Mouse (Mus musculus) left cerebral cortex, adult 8-10 months (tissue): ENCODE data around the gene Kalrn. TPM values are rescaled to one million over a fixed set of nuclear protein-coding genes. Genes with fewer than 3 reads are reported as not detected.

Experiments
- DNase-seq, 2 experiments: peaks; one replicate each; pipeline ENCODE4 v3.0.0; 2022; ENCODE audit warnings: low spot score in 2 of 2
- total RNA-seq, 4 experiments: library from RNA; stranded (reverse); gene quantifications; 2 replicates each; pipeline ENCODE4 v1.2.4; 2022

The Kalrn gene
- total RNA-seq, 4 experiments from 2014 or later, result 485 to 551 (median 491) TPM

DNA sequence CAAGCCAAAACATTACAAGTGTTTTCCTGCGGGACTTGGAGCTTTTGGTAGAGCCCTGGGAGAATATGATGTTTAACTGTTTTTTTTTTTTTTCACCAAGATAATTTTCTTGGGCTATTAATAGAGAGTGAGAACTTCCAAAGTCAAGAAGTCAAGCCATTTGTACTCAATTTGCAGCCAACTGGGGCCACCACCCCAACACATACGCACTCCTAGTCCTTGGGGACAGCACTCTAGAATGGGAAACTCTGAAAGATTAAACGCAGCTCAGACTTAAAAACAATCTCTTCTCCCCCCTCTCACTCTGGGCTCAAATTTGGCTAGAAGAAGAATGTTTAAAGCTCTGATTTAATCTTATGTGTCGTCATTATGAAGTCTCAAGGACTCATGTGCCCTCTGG lies 214.1 kb downstream of the Kalrn start:
- no peak for DNase-seq

DNA sequence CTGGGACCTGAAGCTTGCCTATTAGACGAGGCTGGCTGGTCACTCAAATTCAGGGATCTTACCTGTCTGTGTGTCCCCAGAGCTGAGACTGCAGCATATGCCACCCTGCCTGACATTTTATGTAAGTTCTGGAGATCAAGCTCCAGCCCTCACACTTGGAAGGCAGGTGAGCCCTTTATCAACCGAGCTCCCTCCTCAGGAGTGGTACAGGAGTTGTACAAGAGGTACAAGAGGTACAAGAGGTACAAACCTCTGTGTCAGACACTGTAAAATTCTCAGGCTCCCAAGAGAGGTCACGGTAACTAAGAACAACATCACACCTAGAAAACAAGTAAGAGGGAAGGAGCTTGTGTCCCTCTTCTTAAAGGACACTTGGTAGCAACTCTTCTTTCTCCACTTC lies 217.8 kb downstream of the Kalrn start:
- no peak for DNase-seq

DNA sequence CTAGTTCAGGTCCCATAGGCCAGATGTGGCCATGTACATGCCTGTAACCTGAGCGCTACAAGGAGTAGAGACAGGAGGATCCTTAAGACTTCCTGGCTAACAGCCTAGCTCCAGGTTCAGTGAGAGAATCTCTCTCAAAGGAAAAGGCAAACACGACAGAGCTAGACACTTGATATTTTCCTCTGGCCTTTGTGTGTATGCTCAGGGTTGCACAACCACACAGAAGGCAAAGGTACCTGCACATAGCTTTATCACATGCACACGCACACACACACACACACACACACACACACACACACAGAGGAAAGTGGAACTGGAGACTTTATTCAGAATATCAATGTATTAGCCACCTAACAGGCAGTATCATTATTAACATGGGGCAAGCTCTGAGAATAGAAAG lies 219.3 kb downstream of the Kalrn start:
- DNase-seq, result no peak

DNA sequence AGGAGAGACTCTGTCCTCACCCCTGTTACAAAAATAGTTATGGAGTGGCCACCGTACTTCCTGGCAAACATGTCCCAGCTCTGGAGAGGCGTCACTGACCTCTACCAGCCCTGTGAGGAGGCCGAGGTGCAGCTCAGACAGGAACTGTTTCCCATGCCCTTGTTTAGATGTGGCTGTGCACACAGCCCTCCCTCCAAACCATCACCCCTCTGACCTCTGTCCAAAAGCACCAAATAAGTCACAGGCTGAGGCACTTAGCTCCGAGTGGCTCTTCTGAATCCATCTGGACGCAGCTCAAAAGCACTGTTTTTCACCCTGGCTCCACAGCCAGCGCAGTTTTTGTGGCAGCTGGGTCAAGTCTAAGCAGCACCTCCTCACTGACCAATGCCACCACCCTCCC lies 220.6 kb downstream of the Kalrn start:
- DNase-seq, result no peak

DNA sequence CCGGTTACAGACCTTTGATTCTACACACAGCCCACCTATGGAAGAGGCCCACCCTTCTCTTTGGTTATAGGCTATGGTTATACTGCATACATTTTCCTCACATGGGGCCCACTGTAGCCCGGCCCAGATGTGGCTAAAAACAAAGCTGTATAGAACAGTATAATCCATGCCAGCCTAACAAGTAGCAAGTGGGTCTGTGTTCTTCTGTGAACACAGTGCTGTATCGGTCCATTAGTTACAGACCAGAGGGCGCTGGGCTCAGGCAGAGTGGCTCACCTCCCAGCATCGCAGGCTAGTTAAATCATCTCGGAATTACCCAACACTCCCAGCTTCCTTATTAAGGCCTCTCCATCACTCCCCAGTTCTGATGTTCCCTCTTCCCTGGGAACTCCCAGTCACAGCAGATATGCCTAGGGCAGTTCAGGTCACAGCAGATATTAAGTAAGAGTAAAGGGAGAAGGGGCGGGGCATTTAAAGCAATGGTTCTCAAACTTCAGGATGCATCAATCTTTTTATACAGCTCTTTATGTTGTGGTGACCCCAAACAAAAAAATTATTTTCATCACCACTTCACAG lies 221.7 kb downstream of the Kalrn start:
- no peak for DNase-seq

DNA sequence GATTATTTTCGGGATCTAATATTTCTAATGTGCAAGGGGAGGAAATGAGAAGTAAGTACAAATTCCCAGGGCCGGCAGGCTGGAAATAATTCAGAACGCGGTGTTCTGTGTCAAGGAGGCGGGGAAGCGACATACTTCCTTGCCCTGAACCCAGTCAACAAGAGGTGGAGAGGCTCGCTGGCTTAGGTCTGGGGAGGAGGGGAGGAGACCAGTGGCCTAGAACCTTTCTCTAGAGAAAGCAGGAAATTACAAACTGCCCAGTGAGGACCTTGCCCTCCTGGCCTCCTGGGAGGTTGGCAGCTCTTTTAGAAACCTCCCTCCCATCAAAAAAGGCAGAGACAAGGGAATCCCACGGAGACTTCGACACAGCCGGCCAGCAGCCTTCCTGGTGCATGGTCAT lies 225.8 kb downstream of the Kalrn start:
- DNase-seq, result no peak

DNA sequence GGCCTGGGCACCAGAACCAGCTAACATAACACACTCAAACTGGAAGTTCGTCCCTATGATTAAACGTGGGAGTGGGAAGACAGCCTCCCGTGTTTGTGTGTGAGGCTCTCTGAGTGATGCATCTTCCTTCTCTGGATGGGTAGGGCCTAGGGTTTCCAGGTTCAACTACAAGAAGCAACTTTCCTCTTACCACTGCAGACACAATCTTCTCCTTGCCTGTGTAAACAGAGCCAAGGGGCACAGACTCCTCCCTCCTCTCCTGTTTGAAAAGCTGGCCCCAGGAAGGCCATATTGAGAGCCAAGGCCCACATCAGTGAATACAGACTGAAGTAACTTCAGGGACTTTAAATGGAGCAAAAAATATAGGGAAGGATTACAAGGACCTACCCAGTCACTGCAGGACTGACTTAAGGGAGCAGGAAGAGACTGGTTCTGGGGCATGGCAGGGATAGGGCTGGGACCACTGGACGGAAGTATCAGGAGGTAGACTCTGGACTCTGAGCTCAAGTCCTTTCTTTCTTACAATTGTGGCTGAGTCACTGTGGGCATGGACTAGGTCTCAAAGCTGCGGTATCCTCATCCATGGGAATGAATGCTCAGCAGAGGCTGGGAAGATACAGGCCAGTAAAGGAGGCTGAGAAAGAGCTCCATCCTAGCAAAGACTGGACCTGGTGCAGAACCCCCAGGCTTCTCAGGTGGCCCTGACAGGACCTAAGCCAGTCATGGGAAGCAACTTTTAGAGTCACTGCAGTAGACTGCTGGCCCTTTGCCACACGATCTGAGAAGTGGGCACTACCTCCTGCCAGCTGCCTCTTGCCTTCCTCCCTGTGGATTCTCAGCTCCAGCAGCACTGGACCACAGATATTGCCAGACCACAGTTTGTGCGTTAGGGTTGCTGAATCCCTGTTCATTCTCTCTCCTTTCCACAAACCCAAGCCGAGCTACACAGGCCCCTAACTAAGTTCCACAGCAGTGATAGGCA lies 228.1 kb downstream of the Kalrn start:
- DNase-seq, result no peak

DNA sequence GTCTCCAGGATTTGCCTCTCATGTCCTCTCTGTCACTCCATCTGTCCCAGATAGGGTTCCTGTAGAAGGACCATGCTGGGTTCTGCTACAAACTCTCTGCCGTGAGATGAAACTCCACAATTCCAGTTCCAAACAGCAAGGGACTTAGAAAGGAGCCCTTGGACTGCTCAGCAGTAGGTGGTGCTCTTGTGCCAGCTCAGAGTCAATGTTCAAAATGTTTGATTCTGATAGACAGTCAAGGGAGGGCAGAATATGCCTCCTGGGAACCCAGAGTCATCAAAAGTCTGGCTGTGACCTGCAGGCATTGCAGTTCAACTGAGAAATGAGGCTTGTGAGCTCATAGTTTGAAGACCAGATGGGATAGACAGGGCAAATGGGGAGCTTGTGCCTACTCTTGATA lies 229.4 kb downstream of the Kalrn start:
- peak in 1 of 2 experiments; percentile 54 for DNase-seq

DNA sequence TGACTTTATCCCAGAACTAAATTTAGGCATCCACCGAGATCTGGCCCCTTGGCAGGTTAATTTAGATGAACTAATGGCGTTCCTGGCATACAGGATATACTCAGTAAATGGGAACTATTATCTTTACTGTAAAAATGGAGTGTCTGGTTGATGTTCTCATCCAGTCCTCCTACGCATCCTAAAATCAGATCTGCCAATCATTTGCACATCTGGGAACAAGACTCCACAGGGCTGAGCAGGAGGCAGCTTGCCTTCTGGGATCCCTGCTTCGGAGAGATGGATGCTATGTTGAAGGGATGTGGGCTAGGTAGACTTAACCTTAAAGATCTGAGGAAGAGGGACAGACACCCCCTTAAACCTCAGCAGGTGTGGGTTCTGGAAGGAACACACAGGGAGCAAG lies 230.2 kb downstream of the Kalrn start:
- no peak for DNase-seq

DNA sequence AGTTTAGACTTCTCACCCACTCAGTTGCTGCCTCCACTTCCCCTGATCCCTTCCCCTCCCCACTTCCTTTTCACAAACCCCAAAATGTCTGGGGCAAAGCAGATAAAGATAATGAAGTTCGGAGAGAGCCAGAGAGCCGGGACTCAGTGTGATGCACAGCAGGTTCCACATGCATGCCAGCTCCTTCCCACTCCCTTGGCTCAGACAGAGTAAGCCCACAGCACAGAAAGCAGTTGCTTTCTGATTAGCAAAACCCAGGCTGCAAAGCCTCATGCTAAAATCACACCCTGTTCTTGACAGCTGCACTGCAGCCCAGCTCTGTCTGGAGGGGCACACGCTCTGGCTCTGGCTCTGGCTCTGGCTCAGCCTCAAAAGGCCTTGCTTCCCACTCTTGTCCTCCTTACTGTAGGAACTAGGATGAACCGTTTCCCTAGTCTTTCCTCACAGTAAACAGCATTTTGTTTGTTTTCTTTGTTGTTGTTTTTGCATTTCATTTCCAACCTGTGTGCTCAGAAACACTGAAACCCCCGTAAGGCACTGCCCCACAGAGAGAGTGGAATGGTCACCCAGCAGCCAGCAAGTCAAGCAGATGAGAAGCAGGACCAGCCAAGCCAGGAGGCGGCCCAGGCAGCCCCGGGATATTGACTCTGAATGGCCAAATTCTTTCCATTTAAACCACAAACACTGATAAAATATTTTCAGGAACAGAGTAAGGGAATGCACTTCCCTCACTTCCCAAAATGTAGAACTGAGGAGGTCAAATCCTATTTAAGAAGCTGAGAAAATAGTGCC lies 230.8 kb downstream of the Kalrn start:
- peak in 1 of 2 experiments; percentile 88 for DNase-seq

DNA sequence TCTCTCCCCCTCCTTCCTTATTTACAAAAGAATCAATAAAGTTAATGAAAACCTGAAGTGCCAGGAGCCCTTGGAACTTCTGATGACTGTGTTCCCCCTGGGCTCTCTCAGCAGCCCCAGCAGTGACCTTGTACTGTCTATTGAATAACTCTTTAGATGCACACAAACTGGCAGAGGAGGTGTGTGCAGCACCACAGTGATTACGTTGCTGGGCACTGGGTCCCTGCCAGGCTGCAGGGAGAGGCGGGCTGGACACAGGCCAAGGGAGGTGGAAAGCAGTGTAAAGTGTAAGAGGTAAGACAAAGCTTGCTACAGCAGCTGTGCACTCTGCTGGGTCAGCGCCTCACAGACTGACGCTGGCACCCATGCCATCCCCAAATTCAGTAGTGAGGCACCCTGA lies 238.4 kb downstream of the Kalrn start:
- no peak for DNase-seq

DNA sequence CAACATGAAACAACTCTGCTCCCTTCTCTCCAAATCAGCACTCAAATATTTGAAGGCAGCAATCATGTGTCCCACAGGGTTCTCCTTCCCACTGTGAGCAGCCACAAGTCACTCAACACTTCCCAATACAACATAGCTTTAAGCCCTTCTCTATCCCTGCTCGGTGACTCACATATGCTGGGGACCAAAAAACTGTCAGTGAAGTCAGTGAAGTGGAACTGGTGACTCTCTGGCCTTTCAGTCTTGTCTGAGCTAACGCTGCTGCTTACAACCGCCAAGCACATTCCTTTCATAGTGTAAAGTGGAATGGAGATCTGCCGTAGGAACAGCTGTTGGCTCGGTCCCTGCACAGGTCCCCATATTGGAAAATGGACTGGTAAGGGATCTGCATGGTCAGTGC lies 241.7 kb downstream of the Kalrn start:
- DNase-seq, result no peak

DNA sequence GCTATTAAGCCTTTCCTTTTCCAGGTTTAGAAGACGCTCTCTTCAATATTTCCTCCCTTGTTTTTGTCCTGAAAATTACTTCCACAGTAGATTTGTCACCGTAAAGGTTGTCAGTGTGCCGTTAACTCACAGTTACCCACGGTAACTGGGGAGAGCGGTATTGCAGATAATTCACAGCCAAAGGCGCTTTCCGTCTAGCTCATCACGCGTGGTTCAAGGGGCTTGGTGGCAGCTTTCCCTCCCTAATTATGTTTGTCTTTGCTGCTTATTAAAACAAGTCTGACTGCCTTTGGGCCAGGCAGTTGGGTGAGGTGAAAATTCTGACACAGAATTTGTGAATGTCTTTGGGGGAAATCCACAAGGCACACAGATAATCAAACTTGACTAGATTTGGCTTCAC lies 243.5 kb downstream of the Kalrn start:
- DNase-seq, result no peak

DNA sequence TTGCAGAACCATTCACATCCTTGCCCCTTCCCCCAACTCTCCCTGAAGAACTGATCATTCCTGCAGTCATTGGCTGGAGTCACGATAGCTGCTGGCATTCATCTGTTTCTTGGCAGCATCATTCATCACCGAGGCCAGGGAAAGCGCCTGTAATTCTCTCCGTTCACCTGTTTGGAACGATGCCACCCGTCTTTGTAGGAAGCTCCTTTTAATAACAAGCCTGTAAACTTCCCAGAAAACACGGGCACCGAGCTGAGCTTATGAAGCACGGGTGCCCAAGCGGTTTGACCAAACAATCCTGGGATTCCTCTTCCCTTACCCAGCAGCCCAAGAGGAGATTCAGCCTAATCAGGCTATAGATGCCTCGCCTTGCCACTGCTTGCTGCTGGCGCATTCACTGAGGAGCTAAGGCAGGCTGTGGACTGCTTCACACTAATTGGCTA lies 243.9 kb downstream of the Kalrn start:
- DNase-seq, result no peak

DNA sequence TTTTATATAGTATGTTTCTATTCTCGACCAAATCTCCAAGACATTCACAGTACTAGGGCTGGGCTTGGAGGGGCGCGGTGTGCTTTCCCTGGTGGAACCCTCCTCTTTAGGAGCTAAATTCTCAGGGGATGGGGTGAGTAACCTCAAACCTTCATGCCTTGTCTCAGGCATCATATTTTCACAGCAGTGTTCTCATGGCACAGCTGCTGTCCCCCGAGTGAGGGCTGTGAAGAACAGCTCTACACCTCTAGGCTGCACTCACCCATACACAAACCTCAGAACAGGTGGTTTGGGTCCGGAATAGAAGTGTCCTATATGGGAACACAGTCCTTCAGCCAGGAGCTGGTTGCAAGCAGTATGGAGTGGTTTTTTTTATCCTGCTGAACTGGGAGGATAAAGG lies 245.4 kb downstream of the Kalrn start:
- no peak for DNase-seq

DNA sequence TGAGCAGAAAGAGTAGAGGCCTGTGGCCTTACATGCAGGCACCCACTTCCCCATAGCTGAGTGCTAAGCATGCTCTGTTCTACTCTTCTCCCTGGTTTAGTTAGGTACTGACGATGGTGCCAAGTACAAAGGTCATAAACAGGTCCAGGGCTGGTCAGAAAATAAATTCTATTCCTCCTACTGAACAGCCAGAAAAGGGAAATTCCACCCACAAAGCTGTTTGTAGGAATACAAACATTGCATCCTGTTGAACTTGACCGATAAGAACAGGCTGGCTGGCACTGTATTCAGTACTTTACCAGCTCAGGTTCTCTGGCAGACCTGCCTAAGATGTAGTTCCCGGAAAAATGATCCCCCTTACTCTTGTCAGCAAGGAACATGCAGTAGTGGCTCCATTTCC lies 247.5 kb downstream of the Kalrn start:
- DNase-seq, result no peak

DNA sequence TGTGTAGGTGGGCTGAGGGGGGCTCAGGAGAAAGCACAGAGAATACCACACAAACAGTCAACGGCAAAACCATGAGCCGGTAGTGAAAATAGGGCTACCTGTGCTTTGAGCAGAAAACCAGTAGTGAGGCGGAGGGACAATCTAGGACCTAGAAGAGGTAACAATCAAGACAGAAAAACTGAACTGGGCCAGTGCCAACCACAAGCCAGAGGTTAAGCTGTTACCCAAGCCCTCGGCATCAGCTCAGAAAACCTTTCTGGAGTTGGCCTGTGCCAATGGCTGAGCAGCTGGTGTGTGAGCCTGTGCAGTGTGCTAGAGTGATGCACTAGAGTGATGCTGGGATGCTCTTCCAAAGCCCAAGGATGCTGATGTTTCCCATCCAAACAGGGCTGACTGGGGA lies 248.2 kb downstream of the Kalrn start:
- DNase-seq, result no peak

DNA sequence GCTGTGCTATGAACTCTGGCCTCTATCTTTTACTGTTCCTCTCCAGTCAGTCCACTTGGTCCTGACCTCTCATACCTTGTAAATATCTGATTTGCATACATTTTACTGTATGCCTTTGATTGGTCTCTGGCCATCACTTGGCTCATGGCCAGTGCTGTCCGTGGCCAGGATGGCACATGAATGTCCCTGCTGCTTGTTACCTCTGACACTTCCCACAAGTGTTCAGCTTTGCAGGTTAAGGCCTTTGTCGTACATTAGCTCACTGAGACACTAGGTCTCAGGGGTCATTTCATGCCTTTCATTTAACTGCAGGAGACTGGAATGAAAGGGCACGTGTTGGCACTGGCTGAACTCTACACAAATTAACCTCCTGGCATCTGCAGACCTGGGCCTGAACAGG lies 248.6 kb downstream of the Kalrn start:
- DNase-seq, result no peak

DNA sequence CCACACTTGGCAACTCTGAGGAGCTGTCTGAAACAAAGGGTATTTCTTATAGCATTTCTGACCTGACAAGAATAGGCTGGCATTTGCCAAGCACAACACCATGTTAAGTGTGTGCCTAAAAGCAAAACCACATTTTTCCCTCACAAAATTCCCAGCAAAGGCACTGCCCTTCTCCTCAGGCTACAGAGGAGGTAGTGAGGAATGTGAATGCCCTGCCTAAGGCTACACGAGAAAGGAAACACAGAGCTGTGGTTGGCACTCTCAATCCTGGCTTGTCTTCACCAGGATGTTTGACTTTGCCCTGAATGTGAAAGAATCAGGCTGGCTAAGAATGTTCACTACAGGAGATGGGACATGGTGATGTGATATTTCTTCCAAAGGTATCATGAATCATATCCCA lies 249.8 kb downstream of the Kalrn start:
- DNase-seq, result no peak

DNA sequence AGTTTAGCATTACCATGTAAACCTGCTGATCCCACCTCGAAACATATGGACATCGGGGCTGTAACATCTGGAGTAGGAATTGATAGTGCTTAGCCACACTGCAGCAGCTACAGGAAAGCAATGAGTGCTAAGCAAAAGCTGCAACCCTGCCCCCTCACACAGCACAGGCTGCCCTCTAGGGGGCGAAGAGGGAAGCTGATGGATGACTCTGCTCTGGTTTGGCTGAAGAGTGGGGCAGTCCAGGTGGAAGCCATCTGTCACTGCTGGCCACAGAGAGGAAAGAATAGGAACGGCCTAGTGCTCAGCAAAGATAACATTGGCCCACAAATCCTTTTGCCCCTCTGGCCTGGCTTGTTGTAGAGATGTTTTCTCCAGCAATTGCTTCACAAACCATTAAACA lies 250.8 kb downstream of the Kalrn start:
- DNase-seq, result no peak

DNA sequence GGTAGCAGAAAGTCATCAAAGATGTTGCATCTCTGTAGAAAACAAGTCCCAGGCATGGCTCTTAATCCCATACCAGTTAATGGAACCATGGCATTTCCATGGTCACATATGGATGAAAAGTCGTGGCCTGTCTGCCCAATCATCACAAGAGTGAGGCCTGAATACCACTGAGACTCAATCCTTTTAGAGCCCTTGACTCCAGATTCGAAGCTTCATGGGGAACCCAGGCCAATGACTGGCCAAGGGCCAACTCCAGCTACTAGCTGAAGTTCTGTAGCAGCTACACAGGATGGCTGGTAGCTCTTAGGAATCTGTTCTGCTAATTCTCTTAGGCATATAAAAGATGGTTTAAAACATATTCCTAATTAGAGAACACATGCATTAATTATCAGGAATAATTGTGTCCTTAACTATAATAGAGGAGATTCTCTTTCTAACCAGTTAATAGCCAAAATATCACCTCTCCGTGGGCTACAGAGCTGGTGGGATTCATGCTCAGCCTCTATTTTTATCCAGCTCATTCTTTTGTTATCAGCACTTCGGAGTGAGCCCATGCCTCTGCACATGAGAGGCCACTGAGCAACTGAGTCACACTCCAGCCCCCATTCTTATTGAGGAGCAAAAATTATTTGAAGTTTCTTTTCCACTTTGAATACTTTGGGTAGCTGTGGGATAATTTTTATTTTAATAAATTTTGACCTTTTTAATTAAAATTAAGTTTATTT lies 252.1 kb downstream of the Kalrn start:
- DNase-seq, result no peak
